Mouse (Mus musculus) cerebellum, adult 11-12 months (tissue): Measurements from ENCODE around the gene Gm20708.

Source experiments
- DNase-seq: peaks from one replicate; pipeline ENCODE4 v3.0.0; 2022

The Gm20708 gene

DNA sequence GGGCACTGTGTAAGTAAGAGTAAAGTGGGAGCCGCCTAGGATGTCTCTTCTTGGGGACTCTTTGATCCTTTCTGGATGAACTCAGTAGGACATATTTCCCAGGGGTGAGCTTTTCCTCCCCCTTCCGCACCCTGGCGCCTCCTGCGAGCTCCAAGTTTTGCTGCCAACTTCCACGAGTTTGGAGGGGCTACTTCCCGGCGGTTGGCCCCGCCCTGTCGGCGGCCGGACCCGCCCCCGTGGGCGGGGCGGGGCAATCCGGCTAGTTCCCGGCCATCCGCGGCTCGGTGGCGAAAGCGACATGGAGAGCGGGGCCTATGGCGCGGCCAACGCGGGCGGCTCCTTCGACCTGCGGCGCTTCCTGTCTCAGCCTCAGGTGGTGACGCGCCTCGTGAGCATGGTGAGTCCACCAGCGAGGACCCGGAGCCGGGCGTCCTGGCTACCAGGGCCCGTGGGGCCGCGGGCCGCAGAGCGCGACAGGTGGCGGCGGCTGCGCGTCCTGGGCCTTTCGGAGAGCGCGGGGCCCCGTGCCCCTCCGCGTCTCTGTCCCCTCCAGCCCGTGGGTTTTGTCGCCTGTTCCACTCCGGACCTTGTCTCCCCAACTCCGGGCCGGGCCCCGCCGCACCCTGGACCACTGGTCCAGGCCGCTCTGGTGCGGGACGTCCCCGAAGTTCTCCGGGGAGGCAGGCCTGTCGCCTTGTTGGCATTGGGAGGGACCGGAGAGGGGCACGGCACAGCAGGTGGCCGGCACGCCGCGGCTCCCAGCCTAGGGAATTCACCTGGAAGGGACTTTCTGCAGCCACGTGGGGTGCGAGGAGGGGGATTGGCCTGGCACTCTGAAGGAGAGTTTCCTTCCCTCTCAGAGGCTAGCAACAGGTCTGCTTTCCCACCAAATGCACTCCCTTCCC, at the start of gene Gm20708, which contains the start of gene Syngr2:
Gene Gm20708 (plus strand): TSS at position 262 of the 905 bp plus-strand sequence.
Gene Syngr2 (plus strand): TSS at position 262 of the 905 bp plus-strand sequence.
- no peak for DNase-seq

DNA sequence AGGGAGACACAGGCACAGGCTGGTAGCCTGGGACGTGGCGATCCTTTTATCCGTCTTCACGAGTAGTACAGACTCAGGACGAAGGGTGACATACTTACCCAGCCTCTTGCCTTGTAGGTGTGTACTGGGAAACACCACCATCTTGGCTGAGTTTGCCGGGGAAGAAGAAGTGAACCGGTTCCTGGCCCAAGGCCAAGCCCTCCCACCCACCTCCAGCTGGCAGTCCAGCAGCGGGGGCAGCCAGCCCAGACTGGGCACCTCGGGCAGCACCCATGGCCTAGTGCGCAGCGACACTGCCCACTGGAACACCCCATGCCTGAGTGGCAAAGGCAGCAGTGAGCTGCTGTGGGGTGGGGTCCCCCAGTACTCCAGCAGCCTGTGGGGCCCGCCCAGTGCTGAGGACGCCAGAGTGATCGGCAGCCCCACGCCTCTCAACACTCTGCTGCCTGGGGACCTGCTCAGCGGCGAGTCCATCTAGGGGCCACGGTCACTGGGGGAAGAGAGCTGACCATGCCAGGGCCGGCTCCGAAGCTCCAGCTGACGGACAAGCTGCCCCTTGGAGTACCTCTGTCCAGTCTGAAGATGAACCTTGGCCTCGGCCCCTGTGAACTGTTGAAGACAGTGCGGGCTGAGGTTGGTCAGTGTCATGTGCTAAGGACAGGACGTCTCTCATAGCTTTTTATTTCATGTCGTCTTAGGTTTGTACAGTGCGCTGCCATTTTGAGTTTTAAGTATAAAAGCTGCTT, 48.9 kb upstream of the Gm20708 start:
- DNase-seq = no peak

DNA sequence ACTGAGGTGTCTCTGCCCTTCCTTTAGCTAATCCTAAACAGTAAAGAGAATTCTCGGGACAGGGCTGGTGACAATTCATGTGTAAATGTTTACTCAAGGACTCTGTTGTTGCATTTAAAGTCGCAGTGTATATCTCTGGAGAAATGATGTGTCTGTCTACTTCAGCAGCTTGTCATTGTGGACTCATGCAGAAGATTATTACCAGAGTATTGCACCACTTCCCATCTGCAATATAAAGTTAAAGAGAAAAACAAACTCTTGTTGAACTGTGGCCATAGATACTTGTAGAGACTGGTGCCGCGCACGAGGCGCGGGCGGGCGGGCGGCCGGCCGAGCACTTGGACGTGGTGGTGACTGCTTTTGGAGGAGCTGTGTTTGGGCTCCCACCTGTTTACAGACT, 47.7 kb upstream of the Gm20708 start:
- no peak for DNase-seq

DNA sequence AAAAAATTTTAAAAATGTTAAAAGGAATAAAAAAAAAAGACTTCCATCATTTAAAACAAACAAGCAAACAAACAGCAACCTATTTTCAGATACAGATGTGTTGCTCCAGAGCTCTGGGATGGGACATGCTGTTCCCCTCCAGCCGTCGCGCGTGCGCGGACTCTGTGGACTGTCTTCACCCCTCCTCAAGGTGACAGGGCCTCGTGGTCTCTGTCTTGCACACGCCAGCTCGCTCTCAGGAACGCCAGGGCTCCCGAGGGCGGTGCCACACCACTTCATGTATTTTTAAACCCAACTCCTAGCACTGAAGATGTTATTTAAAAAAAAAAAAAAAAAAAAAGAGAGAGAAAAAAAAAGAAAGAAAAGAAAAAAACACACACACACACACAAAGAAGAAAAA, 47.2 kb upstream of the Gm20708 start:
- no peak for DNase-seq

DNA sequence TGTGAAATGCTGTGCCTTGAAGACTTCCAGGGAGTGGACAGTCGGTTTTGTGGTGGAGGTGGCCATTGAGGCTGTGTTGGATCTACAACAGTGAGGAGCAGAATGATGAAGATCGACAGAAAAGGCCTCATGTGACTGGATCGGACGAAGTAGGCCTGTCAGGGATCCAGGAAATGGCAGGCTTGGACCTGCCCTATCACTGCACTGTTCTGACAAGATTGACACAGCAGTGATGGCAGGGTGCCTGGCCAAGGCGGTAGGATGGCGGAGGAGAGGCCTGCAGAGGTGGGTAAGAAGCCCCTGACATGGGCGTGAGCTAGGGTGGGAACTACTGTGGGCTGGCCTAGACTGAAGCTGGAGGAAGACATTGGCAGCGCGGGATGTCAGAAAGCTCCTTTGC, 45.1 kb upstream of the Gm20708 start:
- no peak for DNase-seq

DNA sequence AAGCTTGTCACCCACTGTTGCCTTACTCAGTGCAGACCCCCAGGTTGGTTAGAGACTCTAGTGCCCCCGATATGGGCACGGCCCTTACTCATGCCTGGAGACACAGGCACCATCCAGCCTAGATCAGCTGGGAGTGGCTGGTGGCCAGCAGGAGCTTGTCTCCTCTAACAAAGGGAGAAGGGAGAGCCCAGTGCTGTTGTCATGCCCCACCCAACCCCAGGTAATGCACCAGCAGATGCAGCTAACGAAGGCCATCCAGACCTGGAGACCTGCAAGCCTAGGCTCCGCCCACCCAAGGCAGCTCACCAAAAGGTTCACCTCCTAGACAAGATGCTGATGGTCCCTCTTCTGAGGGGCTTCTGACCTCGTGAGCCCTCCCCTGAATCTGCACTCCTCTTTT, 44.1 kb upstream of the Gm20708 start:
- DNase-seq = no peak

DNA sequence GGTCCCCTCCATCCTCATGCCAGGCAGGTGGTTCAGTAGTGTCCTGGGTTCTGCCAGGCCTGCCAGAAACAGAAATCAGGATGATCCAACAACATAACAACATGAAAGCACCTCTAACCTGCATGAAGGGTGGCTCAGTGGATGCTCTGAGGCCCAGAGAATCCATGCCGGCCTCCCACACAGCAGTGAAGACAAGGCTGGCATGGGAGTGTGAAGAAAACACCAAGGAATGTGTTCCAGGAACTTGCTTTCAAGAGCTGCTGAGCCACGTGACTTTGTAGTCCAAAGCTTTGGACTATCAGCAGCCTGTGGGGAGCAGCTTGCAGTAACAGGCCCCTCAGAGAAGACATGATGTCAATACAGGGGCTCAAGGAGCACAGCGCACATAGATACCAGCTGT, 43.2 kb upstream of the Gm20708 start:
- DNase-seq = no peak

DNA sequence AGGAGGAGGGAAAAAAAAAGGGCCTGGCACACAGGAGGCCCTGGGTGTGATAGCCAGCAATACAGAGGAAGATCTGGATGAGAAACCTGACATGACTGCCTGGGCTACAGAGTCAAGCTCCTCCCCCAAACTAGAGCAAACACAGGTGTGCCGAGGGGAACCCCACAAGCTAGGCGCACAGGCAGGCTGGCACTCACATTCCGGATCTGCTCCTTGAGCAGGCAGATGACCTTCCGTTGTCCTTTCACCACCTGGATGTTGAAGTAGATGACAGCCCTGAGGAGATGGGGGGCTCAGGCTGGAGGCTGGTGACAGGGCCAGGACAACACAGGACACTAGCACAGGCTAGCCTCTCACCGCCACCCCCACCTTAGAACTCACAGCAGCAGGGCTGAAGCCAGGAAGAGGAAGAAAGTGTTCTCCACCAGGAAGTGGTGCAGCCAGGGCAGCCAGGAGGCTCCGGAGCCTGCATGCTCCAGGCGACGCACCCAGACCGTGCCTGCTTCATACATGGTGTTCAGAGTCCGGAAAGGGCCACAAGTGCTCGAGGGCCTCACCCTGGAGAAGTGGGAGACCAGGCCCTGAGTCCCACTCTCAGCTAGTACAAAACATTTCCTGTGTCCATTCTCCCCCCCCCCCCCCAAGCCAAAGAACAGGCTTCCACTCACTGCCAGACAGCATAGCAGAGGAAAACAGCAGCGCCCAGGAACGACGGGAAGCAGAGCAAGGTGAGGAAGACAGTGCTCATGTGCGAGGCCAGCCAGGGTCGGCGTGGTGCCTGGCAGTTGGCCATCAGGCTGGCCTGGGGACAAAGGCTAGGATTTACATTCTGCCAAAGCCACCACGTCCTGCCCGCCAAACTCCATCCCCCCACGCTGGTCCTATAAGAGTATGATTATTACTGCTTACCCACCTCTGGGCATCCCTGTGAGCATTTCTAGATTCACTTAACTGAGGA, 40.5 kb upstream of the Gm20708 start:
- no peak for DNase-seq

DNA sequence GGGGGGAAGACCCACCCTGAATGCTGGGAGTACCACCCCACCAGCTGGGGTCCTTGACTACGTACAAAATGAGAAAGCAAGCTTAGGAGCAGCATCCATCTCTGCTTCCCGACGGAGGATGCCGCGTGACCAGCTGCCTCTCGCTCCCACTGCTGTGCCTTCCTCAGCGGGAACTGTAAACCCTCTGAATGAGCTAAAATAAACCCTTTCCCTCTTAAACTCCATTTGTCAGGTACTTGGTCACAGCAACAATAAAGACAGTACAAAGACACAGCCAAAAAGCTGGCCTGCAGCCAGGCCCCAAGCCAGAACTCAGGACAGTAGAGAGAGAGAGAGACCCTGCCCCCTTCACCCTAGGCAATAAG, 39.8 kb upstream of the Gm20708 start:
- DNase-seq = no peak

DNA sequence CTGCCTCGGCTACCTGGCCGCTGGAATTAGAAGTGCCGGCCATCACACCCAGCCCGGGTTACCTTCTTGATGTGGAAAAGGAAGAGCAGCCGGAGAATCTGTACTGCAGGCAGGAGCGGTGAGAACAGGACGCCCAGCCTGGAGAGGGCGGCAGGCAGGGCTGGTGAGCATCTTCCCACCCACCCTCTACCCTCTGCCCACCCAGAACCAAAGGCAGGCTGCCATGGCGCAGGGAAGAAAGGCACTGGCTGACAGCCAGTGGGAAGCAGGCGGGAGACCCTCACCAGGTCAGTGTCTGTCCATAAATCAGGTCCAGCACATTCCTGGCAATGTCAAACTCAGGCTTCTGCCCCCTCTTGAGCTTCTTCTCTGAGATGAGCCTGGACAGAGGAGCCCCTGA, 39.1 kb upstream of the Gm20708 start:
- DNase-seq = no peak

DNA sequence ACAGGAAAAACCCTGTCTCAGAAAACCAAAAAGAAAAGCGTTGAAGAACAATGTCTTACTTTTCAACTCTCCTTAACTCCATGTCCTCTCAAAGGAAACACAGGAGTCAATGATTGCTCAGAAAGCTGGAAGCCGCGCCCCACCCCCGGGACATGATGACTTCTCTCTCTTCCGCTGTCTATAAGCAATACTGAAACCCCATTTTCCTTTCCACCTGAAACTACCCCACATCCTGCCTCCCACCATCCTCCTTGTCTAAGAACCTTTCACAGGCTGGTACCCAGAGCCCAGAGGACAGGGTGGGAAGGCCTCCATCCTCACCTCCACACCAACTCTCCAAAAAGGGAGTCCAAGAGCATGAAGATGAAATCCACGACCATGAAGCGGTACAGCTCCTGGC, 37.1 kb upstream of the Gm20708 start:
- no peak for DNase-seq

DNA sequence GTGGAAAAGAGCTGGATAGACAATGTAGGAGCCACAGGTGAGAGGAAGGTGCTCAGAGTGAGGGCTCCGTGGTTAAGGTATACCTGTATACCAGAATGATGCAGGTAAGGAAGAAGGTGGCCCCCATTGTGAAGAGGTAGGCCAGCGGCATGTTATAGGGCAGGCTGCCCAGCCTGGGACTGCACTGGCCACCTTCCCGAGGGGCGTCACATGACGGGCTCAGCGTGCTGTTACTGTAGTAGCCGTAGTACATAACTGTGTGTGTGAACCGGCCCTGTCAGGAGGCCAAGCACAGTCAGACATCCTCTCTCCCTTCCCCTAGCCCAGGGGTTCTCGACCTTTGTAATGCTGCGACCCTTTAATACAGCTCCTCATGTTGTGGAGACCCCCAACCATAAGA, 34.5 kb upstream of the Gm20708 start:
- DNase-seq = no peak

DNA sequence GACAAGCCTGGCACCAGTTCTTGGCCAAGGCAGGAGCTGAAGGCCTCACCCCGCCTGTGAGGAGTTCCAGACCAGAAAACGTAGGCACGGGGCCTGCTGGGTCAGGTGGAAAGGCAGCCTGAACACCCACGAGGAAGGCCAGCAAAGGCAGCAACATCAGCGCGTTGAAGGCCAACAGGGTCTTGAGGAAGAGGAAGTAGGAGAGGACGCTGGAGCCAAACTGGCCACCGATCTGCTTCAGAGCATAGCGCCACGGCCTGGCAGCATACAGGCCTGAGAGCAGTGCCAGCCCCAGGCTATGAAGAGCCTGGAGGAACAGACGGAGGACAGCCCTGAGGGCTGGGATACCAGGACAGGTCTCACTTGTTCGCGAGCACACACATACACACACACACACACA, 33.9 kb upstream of the Gm20708 start:
- no peak for DNase-seq

DNA sequence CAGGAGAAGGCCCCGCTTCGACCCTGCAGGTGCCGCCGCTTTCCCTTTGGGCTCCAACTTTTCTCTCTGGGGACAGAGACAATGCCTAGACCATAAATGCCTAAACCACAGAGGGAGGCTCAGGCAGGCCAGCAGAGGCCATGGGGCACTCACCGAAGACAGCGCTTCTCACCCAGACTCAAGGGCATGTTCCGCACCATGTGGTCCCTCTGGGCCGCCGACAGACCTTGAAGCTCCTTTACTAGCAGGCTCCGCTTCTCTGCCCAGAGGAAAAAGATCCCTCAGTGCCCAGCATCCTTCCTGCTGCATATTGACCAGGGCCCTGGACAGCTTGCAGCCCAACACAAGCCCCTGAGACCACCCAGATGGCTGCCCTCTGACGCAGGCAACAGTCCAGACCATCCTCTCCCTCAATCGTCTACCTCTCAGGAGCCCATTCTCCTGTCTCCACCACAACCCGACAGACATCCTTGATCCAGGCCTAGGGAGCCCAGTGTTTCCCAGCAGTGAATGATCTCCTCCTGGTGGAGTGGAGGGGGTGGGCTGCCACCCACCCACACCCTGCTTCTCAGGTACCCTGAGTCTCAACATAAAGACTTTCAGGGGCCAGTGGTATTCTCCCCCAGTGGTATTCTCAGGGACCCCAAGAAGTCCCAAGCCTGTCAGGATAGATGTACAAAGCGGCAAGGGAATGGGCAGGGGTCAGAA, 33.2 kb upstream of the Gm20708 start:
- no peak for DNase-seq

DNA sequence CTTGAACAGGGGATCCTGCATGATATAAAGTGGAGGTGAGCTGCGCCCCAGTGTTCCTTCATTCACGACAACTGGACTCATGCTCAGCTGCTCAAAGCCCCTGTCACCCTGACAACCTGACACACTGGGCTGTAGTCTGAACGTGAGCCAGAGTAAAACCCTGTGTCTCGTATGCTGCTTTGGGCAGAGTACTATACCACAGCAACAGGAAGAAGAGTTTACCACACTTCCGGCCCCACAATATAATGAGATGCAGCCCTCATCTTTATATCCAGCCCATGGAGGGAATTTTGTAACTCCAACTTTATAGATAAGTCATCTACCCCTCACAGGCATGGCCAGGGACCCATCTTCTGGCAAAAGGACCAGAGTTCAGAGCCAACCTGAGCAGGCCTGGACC, 32.4 kb upstream of the Gm20708 start:
- DNase-seq = no peak

DNA sequence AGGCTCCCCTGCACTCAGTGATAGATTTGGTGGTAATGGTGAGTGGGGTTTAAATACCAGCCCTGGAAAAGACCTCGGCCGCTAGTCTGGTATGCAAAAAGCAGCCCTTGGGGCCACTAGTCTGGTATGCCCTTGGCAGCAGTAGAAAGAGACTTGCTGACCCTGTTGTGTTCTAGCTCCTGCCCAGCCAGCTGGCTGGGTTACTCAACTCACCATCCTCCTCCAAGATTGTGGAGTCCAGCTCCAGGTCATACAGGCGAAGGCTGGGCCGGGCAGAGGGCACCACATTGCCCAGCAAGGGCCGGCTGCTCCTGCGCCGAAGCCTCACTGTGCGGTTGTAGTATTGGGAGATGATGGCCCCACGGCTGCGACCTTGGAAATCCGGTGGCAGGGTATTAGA, 31.4 kb upstream of the Gm20708 start:
- DNase-seq = no peak

DNA sequence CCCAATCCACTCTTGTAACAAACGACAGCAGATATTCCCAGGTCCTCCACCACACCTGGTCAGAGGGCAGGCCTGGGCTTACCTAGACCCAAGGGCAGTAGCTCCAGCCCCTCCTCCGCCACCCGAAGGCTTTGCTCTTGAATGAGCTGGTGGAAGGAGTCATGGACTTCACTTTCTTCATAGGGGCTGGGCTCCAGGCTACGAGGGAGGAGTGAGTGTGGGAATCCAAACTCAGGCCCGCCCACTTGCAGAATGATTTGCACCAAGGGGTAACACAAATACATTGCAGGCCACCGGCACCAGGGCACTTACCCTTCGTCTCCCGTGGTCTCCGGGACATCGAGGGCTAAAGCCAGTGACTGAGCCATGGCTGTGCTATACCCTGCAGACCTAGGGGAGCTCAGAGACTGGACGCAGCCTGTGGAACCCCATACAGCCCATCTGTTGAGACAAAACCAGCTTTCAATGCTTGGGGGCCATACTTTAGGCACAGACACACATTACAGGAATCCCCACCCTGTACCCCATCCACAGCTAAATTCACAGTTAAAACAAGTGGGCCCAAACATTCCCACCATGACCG, 30.5 kb upstream of the Gm20708 start:
- no peak for DNase-seq

DNA sequence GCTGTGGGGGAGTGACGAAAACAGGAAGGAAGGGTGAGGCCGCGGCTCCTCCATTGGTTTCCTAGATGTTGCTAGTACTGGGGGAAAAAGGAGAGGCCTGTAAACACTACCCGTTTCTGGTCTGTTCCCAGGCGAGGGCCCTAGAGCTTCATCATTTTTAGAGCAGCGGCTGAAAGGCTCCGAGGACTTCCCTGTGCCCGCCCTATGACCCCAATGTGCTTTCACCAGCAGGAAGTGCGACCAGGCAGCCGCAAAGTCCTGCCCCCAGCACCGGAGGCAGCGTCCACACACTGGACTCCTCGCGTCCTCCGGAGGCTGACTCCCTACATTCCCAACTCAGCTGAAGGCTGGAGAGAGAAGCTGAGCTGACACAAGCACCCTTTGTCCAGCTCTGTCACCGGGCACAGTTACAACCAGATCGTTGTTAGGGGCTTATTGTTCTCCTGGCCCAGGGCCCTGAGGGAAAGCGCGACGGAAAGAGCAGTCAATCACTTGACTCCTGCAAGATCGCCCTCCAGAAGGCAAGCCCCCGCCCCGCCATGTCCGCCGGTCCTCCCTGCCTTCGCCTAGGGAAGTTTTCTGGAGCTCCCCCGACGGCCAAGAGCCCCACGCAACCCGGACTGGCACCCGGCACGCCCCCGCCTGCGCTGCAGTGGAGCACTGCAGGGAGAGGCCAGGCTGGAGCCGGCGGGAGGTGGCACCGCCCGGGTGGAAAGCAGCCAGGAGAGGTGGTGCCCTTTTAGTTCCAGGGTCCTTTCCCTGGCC, 29.9 kb upstream of the Gm20708 start:
- no peak for DNase-seq

DNA sequence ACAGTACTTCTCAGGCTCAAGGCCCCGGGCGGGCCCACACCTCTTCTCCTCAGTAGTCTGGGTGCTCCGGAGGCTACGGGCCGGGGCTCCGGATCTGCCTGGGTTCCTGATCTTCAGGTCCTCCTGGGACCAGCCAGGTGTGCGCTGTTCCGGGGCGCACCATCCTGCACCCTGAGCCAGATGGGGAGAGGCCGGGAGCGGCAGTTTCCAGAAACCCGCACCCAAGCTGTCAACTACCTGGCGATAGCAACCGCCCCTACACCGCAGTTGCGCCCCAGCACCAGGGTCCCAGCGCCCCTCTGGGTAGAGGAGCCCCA, 29.3 kb upstream of the Gm20708 start:
- DNase-seq = no peak

DNA sequence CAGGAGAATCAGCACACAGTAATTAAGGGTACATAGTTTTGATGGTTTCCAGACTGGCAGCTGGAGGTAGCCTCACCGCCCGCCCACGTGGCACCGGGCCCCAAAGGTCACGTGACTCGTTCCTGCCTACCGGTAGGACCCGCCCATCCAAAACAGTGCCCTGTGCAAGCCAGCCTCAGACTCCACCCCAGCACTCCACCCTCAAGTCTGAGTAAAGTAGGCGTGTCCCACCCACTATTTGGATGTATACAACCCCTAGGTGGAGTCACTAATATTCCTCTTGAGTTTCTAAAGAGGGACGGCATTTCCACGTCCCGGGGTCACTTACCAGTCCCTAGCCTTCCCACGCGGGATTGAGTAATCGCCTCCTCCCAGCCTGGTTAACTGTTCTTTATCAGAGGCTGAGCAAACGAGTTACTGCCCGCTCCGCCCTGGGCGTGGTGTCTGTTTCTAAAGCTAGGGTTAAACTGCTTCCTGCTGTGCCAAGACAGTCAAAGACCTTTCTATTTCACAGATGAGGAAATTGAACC, 28.8 kb upstream of the Gm20708 start:
- DNase-seq = no peak

DNA sequence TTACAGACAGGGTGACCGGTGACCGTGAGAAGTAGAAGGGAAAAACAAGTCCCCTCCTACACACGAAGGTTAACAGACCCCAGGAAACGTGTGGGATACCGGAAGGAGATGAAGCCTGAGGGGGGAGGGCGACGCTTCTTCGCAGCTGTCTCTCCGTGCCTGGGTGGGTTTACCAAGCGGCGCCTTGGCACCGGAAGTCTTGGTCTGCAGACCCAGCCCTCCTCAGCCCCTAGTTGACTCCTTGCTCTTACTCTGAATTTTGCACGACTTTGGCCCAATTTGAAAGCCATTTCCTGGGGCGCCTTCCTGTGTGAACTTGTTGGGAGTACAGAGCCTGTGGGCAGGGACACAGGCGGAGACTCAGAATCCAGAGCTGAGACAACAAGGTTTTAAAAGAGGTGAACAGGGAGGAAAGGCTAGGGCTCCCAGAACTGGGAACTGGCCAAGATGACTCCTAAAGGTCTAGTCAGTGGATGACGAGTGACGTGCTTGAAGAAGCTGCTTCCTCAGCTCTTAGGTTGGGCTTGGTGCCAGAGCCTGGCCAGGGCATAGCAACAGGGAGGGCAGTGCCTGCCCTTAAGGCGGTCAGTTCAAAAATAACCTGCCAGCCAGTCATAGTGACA, 28.2 kb upstream of the Gm20708 start:
- DNase-seq = no peak
